Mouse (Mus musculus): ENCODE results near the gene Raver1.

Raver1 gene

GRCm38 (mm10) chr9:21041308-21041707 lies 50.5 kb downstream of the Raver1 start:
- DNase-seq (ENCODE audit: low read depth, low spot score), result no peak

- DNase-seq (ENCODE audit: low read depth, low spot score), result no peak
Observed at GRCm38 (mm10) chr9:21039779-21040178, 52.0 kb downstream of the Raver1 start.

GRCm38 (mm10) chr9:21037481-21037891 lies 54.3 kb downstream of the Raver1 start:
- no peak for DNase-seq (ENCODE audit: low read depth, low spot score)

GRCm38 (mm10) chr9:21036666-21037065 lies 55.1 kb downstream of the Raver1 start:
- no peak for DNase-seq (ENCODE audit: low read depth, low spot score)

- DNase-seq (ENCODE audit: low read depth, low spot score), result no peak
Observed at GRCm38 (mm10) chr9:21036161-21036560, 55.6 kb downstream of the Raver1 start.

GRCm38 (mm10) chr9:21035586-21035985 lies 56.2 kb downstream of the Raver1 start:
- DNase-seq (ENCODE audit: low read depth, low spot score), result no peak

GRCm38 (mm10) chr9:21034481-21035085 lies 57.2 kb downstream of the Raver1 start:
- DNase-seq (ENCODE audit: low read depth, low spot score), result no peak

- DNase-seq (ENCODE audit: low read depth, low spot score), result peak; percentile 91
Observed at GRCm38 (mm10) chr9:21033136-21033535, 58.7 kb downstream of the Raver1 start.

GRCm38 (mm10) chr9:21032491-21032890 lies 59.3 kb downstream of the Raver1 start:
- no peak for DNase-seq (ENCODE audit: low read depth, low spot score)

- peak; percentile 76 for DNase-seq (ENCODE audit: low read depth, low spot score)
Observed at GRCm38 (mm10) chr9:21031896-21032351, 59.9 kb downstream of the Raver1 start, which contains the start of gene Icam5. Gene Icam5, plus strand, starts transcription at chr9:21032073.

- peak; percentile 87 for DNase-seq (ENCODE audit: low read depth, low spot score)
Observed at GRCm38 (mm10) chr9:21031251-21031895, 60.4 kb downstream of the Raver1 start.

- peak; percentile 98 for DNase-seq (ENCODE audit: low read depth, low spot score)
Observed at GRCm38 (mm10) chr9:21030781-21031250, 61.0 kb downstream of the Raver1 start.

GRCm38 (mm10) chr9:21030055-21030600 lies 61.7 kb downstream of the Raver1 start:
- DNase-seq (ENCODE audit: low read depth, low spot score), result no peak

GRCm38 (mm10) chr9:21029291-21030054 lies 62.3 kb downstream of the Raver1 start, which contains the start of gene Icam4:
Gene Icam4, plus strand, starts transcription at chr9:21029373.
- peak; percentile 77 for DNase-seq (ENCODE audit: low read depth, low spot score)

- DNase-seq (ENCODE audit: low read depth, low spot score), result no peak
Observed at GRCm38 (mm10) chr9:21028560-21029110, 63.2 kb downstream of the Raver1 start.

GRCm38 (mm10) chr9:21027774-21028290 lies 64.0 kb downstream of the Raver1 start:
- DNase-seq (ENCODE audit: low read depth, low spot score), result no peak

GRCm38 (mm10) chr9:21026849-21027248 lies 65.0 kb downstream of the Raver1 start:
- no peak for DNase-seq (ENCODE audit: low read depth, low spot score)

- no peak for DNase-seq (ENCODE audit: low read depth, low spot score)
Observed at GRCm38 (mm10) chr9:21025258-21025810, 66.5 kb downstream of the Raver1 start.
